Mouse (Mus musculus) CD8-positive naive resting alpha-beta T cell, adult 2 months (primary cell): ENCODE measurements at regions not wholly inside any gene's neighbourhood (a gene's known extent, or its start where the extent isn't known, plus 50 kb on each side); places are given as distances from the start of the nearest gene placed in this dataset.

Experiments
- DNase-seq, 2 experiments: peaks; one replicate each; pipeline ENCODE4 v3.0.0; 2022; ENCODE audit warnings: low read depth in 2 of 2, low spot score in 2 of 2

- no peak for DNase-seq
These were observed 119.5 kb upstream of the Sash1 start for GRCm38 (mm10) chr10:9005140-9005909.

- no peak for DNase-seq
These were observed 116.4 kb upstream of the Sash1 start for GRCm38 (mm10) chr10:9002261-9002660.

GRCm38 (mm10) chr10:8998758-8999398 lies 113.0 kb upstream of the Sash1 start:
- no peak for DNase-seq

- no peak for DNase-seq
These were observed 112.5 kb upstream of the Sash1 start for GRCm38 (mm10) chr10:8998356-8998755.

- no peak for DNase-seq
These were observed 109.2 kb upstream of the Sash1 start for GRCm38 (mm10) chr10:8995097-8995496.

GRCm38 (mm10) chr10:8986339-8986738 lies 100.5 kb upstream of the Sash1 start:
- DNase-seq, result no peak

GRCm38 (mm10) chr10:8983347-8983746 lies 97.5 kb upstream of the Sash1 start:
- no peak for DNase-seq

- no peak for DNase-seq
These were observed 94.7 kb upstream of the Sash1 start for GRCm38 (mm10) chr10:8980568-8980967.

GRCm38 (mm10) chr10:8978595-8978994 lies 92.7 kb upstream of the Sash1 start:
- no peak for DNase-seq

- no peak for DNase-seq
These were observed 88.1 kb upstream of the Sash1 start for GRCm38 (mm10) chr10:8973934-8974333.

- DNase-seq, result no peak
These were observed 87.1 kb upstream of the Sash1 start for GRCm38 (mm10) chr10:8972789-8973551.

- DNase-seq, result no peak
These were observed 84.9 kb upstream of the Sash1 start for GRCm38 (mm10) chr10:8970807-8971206.

GRCm38 (mm10) chr10:8969586-8969985 lies 83.7 kb upstream of the Sash1 start:
- DNase-seq, result no peak

- no peak for DNase-seq
These were observed 83.1 kb upstream of the Sash1 start for GRCm38 (mm10) chr10:8969016-8969415.

GRCm38 (mm10) chr10:8968276-8968923 lies 82.5 kb upstream of the Sash1 start:
- no peak for DNase-seq

GRCm38 (mm10) chr10:8962921-8963320 lies 77.1 kb upstream of the Sash1 start:
- DNase-seq, result no peak

GRCm38 (mm10) chr10:8960964-8961675 lies 75.2 kb upstream of the Sash1 start:
- DNase-seq, result no peak

- no peak for DNase-seq
These were observed 74.5 kb upstream of the Sash1 start for GRCm38 (mm10) chr10:8960275-8960960.

- DNase-seq, result no peak
These were observed 69.8 kb upstream of the Sash1 start for GRCm38 (mm10) chr10:8955499-8956211.

GRCm38 (mm10) chr10:8954003-8954402 lies 68.1 kb upstream of the Sash1 start:
- no peak for DNase-seq
